Mouse (Mus musculus) layer of hippocampus, adult 9-11 months (tissue): ENCODE measurements around the gene Hoxc4.
A peak's percentile ranks its signal among the peaks of the same experiment; 100 is the strongest.

Source experiments
- DNase-seq: peaks from one replicate; pipeline ENCODE4 v3.0.0; 2022

The Hoxc4 gene

GRCm38 (mm10) chr15:102991782-102992181, 27.0 kb upstream of the Hoxc4 start:
- DNase-seq: no peak

DNA sequence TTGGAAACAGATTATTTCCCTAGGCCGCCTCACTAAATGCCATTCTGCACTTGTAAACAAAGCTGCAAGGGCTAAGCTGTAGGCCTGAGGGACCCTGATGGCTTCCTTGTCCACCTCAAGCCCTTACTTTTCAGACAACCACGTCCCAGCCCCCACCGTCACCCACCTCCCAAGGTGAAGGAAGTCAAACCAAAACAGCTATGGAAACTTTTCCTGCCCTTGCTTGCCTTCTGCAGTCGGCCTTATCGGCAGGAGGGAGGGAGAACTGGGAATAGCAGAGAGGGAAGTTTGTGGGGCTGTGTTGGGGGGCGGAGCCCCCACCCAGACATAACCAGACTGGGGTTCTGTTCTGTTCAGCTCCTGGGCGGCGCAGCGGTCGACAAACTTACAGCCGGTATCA, 26.5 kb upstream of the Hoxc4 start:
- DNase-seq: no peak

DNA sequence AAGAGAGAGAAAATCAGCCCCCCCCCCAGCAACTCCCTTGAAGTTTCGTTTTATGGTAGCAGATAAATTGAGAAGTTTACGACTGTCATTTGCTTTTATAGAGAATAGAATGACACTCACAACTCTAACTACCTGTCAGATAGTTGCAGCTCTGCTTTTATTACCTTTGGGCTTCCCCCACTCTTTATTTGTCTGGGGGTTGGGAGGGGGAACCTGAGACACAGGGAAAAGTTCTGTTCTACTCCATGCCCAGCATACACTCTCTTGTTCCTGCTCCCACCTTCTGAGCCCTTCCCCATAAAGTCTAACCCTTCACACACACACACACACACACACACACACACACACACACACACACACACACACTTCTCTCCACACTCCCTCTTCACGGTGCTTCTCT, 25.9 kb upstream of the Hoxc4 start:
- DNase-seq: no peak

- no peak for DNase-seq
These were observed 22.2 kb upstream of the Hoxc4 start for GRCm38 (mm10) chr15:102996548-102996947.

DNA sequence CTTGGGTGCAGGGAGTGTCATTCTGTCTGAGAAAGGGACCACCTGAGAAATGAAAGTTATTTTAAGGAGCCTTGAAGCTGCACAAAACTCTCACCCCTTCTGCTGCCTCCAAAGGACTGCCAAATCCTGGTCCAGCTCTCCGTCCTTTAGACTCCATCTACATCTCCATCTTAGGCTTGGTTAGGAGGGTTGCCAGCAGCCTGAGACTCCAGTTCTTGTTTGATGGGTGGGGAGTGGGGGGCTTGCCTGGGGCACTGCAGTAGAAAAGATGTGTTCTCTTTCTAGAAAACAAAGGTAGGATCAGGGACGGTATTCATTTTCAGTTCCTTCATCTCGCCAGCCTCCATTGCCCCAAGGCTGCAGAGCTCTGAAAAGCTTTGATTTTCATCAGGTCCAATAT, 21.3 kb upstream of the Hoxc4 start:
- no peak for DNase-seq

DNA sequence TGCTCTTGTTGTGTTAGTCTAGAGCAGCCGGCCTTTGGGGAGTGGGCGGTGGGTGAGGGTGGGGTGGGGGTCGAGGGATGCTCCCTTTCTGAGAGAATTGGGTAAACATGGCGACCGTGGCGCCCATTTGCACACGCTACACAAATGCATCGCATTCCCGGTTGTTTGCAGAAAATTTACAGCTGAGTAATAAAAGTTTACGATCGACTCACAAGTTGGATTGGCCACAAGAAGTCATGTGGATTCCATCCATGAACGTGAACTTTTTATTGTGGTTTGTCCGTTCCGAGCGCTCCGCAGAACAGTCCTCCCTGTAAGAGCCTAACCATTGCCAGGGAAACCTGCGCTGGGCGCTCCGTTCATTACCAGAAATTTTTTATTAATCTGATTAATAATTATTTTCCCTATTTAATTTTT, 20.8 kb upstream of the Hoxc4 start, which contains the start of gene Hoxc6:
Gene Hoxc6, plus strand, starts transcription at position 319 of the 417 bp plus-strand sequence.
- no peak for DNase-seq

GRCm38 (mm10) chr15:102998608-102999182, 20.0 kb upstream of the Hoxc4 start:
- no peak for DNase-seq

GRCm38 (mm10) chr15:102999183-102999831, 19.4 kb upstream of the Hoxc4 start:
- peak; percentile 14 for DNase-seq

- no peak for DNase-seq
These were observed 18.8 kb upstream of the Hoxc4 start for GRCm38 (mm10) chr15:102999955-103000354.

DNA sequence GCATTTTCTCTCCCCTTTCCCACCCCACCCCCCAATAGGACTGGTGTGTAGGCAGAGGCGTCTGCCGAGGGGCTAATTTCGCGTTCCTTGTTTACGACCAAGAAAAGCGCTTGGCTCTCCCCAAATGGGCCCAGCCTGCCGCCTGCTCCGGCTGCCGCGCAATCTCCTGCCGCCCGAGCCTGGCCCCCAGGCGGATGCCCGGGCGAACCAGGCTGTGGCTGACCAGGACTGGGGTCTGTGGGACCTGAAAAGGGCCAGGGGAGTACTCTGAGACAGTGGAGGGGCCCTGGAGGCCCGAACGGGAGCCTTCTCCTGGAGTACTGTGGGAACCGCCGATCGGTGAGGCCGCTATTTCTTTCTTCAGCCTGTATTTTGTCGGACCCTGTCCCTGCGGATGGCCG, 18.2 kb upstream of the Hoxc4 start:
- no peak for DNase-seq

- no peak for DNase-seq
These were observed 17.4 kb upstream of the Hoxc4 start for GRCm38 (mm10) chr15:103001370-103001769.

DNA sequence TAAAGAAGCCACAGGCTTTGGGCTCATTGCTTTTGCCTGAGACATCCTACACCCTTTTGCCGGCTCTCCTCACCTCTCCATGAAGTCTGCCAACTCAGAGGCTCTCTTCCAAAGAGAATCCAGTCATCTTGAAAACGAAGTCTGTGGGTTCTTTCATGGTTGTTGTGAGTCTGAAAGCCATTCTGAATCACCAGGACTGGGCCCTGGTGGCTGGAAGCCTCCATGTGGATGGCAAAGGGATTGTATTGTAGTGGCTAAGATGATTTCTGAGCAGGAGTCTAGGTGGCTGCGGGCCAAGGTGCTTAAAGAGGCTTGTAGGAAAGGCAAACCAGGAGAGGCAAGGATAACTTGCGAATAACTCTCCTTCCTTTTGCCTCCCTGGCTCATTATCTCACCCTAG, 16.6 kb upstream of the Hoxc4 start:
- no peak for DNase-seq

GRCm38 (mm10) chr15:103002821-103003448, 15.8 kb upstream of the Hoxc4 start:
- DNase-seq: no peak

DNA sequence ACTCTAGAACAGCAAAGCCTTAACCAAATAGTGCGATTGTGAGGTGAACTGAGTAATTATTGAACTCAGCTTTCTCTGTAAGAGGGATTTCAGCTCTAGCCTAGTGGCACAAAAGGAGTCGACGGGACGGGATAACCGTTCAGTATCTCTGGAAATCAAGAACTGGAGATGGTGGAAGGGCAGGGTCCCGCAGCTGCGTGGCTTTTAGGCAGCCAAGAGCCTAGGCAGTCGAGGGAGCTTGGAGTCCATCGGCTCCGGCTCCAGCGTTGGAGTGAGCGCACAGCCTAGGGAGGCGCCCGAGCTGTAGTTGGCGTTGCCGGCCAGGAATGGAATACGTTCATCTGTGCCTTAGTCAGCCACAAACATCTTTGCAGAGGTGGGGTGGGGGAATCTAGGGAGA, 13.4 kb upstream of the Hoxc4 start:
- DNase-seq: no peak

GRCm38 (mm10) chr15:103005797-103006196, 12.9 kb upstream of the Hoxc4 start:
- DNase-seq: no peak

DNA sequence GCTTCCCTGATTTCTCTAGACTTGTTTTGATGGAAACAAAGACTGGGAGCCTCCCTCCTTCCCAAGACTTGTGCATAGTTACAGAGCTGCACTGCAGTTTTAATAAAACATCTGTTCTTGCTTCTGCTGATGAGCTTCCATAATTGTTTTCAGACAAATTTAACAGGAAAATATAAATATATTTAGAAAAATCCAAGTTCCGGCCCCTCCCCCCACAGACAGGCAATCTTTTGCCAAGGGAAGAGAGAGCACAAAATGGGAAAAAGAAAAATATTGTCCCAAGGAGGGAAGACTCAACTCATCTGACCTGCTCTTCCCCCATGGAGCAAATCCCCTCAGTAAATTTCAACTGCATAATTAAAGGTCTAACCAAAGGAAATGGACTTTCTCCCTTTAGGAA, 12.4 kb upstream of the Hoxc4 start:
- no peak for DNase-seq

DNA sequence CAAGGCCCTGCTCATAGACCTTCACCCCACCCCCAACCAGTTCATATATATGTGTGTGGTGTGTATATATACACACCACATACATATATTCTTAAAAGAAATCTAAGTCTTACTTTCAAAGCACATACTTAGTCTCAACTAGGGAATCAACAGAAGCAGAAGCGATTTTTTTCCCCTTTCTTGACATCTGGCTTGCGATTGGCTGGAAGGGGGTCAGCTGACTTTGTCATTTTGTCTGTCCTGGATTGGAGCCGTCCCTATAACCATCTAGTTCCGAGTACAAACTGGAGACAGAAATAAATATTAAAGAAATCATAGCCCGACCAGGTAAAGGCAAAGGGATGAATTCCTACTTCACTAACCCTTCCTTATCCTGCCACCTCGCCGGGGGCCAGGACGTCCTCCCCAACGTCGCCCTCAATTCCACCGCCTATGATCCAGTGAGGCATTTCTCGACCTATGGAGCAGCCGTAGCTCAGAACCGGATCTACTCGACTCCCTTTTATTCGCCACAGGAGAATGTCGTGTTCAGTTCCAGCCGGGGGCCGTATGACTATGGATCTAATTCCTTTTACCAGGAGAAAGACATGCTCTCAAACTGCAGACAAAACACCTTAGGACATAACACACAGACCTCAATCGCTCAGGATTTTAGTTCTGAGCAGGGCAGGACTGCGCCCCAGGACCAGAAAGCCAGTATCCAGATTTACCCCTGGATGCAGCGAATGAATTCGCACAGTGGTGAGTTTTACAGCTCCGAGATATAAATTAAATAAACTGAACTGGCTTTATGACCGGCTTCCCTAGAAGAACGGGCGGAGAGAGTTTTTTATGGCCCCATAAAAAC, 9.2 kb upstream of the Hoxc4 start:
- no peak for DNase-seq

- no peak for DNase-seq
These were observed 8.5 kb upstream of the Hoxc4 start for GRCm38 (mm10) chr15:103010112-103010846.

DNA sequence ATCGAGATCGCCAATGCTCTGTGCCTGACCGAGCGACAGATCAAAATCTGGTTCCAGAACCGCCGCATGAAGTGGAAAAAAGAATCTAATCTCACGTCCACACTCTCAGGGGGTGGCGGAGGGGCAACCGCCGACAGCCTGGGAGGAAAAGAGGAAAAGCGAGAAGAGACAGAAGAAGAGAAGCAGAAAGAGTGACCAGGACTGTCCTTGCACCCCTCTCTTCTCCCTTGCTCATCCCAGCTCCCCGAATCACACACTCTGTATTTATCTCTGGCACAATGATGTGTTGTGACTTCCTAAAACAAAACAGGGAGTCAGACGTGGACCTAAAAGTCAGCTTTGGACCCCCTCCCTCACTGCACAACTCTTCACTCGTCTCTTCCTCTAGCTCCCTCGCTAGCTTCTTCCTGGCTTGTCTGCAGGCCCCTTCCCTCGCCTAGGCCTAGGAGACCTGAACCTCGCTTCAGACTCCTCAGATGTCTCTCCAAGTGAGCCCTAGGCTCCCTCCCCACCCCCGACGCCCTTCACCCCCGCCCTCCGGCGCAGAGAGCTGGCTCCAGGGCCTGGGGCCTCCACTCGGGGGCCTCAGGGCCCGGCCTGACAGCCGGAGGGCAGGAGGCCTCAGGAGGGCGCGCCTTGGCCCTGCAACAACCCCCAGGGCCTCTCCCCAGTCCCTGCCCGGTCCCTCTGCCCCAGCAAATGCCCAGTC, 7.7 kb upstream of the Hoxc4 start:
- DNase-seq: no peak

GRCm38 (mm10) chr15:103011928-103012486, 6.7 kb upstream of the Hoxc4 start:
- no peak for DNase-seq

DNA sequence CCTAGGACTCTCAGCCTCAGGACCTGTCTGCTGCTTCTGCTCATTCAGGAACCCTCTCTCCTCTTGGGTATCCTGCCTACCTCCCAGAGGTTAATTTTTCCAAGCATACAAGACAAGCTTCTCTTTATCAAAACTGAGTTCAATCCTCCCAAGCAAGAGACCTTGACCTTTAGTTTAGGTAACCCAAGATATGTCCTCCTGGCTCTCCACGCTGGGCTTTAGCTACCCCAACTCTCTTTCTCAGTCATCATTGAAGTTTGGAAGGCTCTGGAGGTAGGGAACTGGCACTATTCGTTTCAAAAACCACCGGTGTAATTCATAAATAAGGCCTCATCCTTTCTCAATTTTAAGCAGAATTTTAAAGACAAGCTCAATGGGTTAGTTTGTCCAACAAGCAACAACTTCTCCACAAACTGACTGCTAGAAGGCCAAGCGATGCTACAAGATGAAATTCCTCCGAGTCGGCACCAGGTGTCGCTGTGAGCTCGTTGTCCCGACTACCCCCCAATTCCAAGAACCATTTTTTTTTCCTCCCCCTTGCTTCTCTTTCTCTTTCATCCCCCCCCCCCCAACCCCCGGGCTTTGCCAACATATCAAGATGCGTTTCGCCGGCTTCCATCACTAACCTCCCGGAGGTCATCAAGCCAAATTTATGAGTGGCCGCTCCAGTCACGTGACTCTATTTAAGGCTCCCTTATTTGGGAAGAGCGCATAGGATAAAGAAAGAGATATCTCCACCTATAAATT, 5.3 kb upstream of the Hoxc4 start:
- DNase-seq: peak; percentile 10
